Mouse (Mus musculus): ENCODE data around the gene Mark4.

Gene Mark4

GRCm38 (mm10) chr7:19470308-19470707 lies 11.7 kb upstream of the Mark4 start:
- DNase-seq (ENCODE audit: extremely low read depth, insufficient read length, low spot score): no peak

GRCm38 (mm10) chr7:19469404-19469803 lies 10.8 kb upstream of the Mark4 start:
- DNase-seq (ENCODE audit: extremely low read depth, insufficient read length, low spot score): no peak

- no peak for DNase-seq (ENCODE audit: extremely low read depth, insufficient read length, low spot score)
These were observed 9.7 kb upstream of the Mark4 start for GRCm38 (mm10) chr7:19468279-19468678.

GRCm38 (mm10) chr7:19467638-19468037 lies 9.0 kb upstream of the Mark4 start:
- DNase-seq (ENCODE audit: extremely low read depth, insufficient read length, low spot score): peak; percentile 53

GRCm38 (mm10) chr7:19466602-19467145 lies 8.1 kb upstream of the Mark4 start:
- no peak for DNase-seq (ENCODE audit: extremely low read depth, insufficient read length, low spot score)

GRCm38 (mm10) chr7:19464367-19465307 lies 6.0 kb upstream of the Mark4 start:
- no peak for DNase-seq (ENCODE audit: extremely low read depth, insufficient read length, low spot score)

- no peak for DNase-seq (ENCODE audit: extremely low read depth, insufficient read length, low spot score)
These were observed 4.3 kb upstream of the Mark4 start, which contains the start of gene Exoc3l2 for GRCm38 (mm10) chr7:19462884-19463381. Gene Exoc3l2 (plus strand): TSS chr7:19463331.

- DNase-seq (ENCODE audit: extremely low read depth, insufficient read length, low spot score): no peak
These were observed 3.8 kb upstream of the Mark4 start for GRCm38 (mm10) chr7:19462443-19462842.

- DNase-seq (ENCODE audit: extremely low read depth, insufficient read length, low spot score): no peak
These were observed 2.9 kb upstream of the Mark4 start for GRCm38 (mm10) chr7:19461488-19461887.

GRCm38 (mm10) chr7:19460500-19460899 lies 1.9 kb upstream of the Mark4 start:
- DNase-seq (ENCODE audit: extremely low read depth, insufficient read length, low spot score): no peak

GRCm38 (mm10) chr7:19459144-19459870 lies 686 bp upstream of the Mark4 start:
- DNase-seq (ENCODE audit: extremely low read depth, insufficient read length, low spot score): no peak

GRCm38 (mm10) chr7:19458072-19458486 lies 542 bp downstream of the Mark4 start:
- DNase-seq (ENCODE audit: extremely low read depth, insufficient read length, low spot score): peak; percentile 56

GRCm38 (mm10) chr7:19457414-19458071 lies 1.1 kb downstream of the Mark4 start:
- DNase-seq (ENCODE audit: extremely low read depth, insufficient read length, low spot score): peak; percentile 50

- DNase-seq (ENCODE audit: extremely low read depth, insufficient read length, low spot score): no peak
These were observed 2.0 kb downstream of the Mark4 start for GRCm38 (mm10) chr7:19456628-19457027.

- DNase-seq (ENCODE audit: extremely low read depth, insufficient read length, low spot score): no peak
These were observed 2.7 kb downstream of the Mark4 start for GRCm38 (mm10) chr7:19455819-19456495.

- DNase-seq (ENCODE audit: extremely low read depth, insufficient read length, low spot score): no peak
These were observed 3.4 kb downstream of the Mark4 start for GRCm38 (mm10) chr7:19455186-19455585.

- DNase-seq (ENCODE audit: extremely low read depth, insufficient read length, low spot score): no peak
These were observed 9.5 kb downstream of the Mark4 start for GRCm38 (mm10) chr7:19449165-19449564.

GRCm38 (mm10) chr7:19447689-19448088 lies 10.9 kb downstream of the Mark4 start:
- no peak for DNase-seq (ENCODE audit: extremely low read depth, insufficient read length, low spot score)

GRCm38 (mm10) chr7:19444801-19445200 lies 13.8 kb downstream of the Mark4 start:
- DNase-seq (ENCODE audit: extremely low read depth, insufficient read length, low spot score): no peak

- no peak for DNase-seq (ENCODE audit: extremely low read depth, insufficient read length, low spot score)
These were observed 15.3 kb downstream of the Mark4 start for GRCm38 (mm10) chr7:19443344-19443743.

All from 3134 (cell line).